Mouse (Mus musculus): ENCODE measurements around the gene Ttn. TPM values are rescaled to one million over a fixed set of nuclear protein-coding genes. Genes with fewer than 3 reads are reported as not detected.

Gene Ttn
- total and polyA plus RNA-seq, 3 experiments: under 0.01 to 0.03 TPM; not detected in 1

GRCm38 (mm10) chr2:76983601-76984000 lies 1.3 kb upstream of the Ttn start:
- no peak overlapping the region for H3K27ac ChIP-seq (ENCODE audit: control insufficient read depth, low read depth, low read length)
- H3K9ac ChIP-seq (ENCODE audit: control insufficient read depth, low read depth, low read length, poor library complexity, severe bottlenecking): no peak overlapping the region
- no peak for DNase-seq (ENCODE audit: low read depth, low spot score)
- H3K36me3 ChIP-seq (ENCODE audit: control insufficient read depth in 1 of 2, insufficient read depth in 2 of 2, low read length in 2 of 2): no peaks in the 10 kb centered on the region
- no peaks in the 10 kb centered on the region for H3K9me3 ChIP-seq (replicated peaks; ENCODE audit: insufficient read depth, low read length)
- H3K27me3 ChIP-seq (ENCODE audit: control insufficient read depth in 1 of 2, insufficient read depth in 2 of 2, low read length in 2 of 2): no peaks in the 10 kb centered on the region
- TF ChIP-seq TCF12 (IDR thresholded peaks at IDR 0.05; ENCODE audit: low read depth, low read length) (no peak), ZMIZ1 (IDR thresholded peaks at IDR 0.05; ENCODE audit: low read depth, low read length) (no peak), MYC (IDR thresholded peaks at IDR 0.05; ENCODE audit: low read depth, low read length) (no peak), MAZ (IDR thresholded peaks at IDR 0.05; ENCODE audit: low read depth, low read length) (no peak)
- H3K79me2 ChIP-seq (ENCODE audit: control insufficient read depth, insufficient read depth, low read length, poor library complexity): no peaks in the 10 kb centered on the region
- no peak overlapping the region for H3K4me3 ChIP-seq (ENCODE audit: control insufficient read depth in 1 of 2, insufficient read depth in 1 of 2, low read depth in 2 of 2, low read length in 2 of 2)
- no peaks in the 10 kb centered on the region for H3K4me1 ChIP-seq (ENCODE audit: control insufficient read depth in 1 of 2, insufficient read depth in 2 of 2, low read length in 2 of 2)

- Histone ChIP-seq H3K4me1 (ENCODE audit: control insufficient read depth in 1 of 2, insufficient read depth in 2 of 2, low read length in 2 of 2) (no peaks in the 10 kb centered on the region), H3K27ac (ENCODE audit: control insufficient read depth, low read depth, low read length) (no peak overlapping the region), H3K4me3 (ENCODE audit: control insufficient read depth in 1 of 2, insufficient read depth in 1 of 2, low read depth in 2 of 2, low read length in 2 of 2) (no peak overlapping the region), H3K79me2 (ENCODE audit: control insufficient read depth, insufficient read depth, low read length, poor library complexity) (no peaks in the 10 kb centered on the region), H3K36me3 (ENCODE audit: control insufficient read depth in 1 of 2, insufficient read depth in 2 of 2, low read length in 2 of 2) (no peaks in the 10 kb centered on the region), H3K27me3 (ENCODE audit: control insufficient read depth in 1 of 2, insufficient read depth in 2 of 2, low read length in 2 of 2) (no peaks in the 10 kb centered on the region), H3K9me3 (replicated peaks; ENCODE audit: insufficient read depth, low read length) (no peaks in the 10 kb centered on the region), H3K9ac (ENCODE audit: control insufficient read depth, low read depth, low read length, poor library complexity, severe bottlenecking) (no peak overlapping the region)
- no peak for DNase-seq (ENCODE audit: low read depth, low spot score)
- TF ChIP-seq ETS1 (IDR thresholded peaks at IDR 0.05; ENCODE audit: low read depth, low read length) (no peak), NELFE (IDR thresholded peaks at IDR 0.05; ENCODE audit: low read depth, low read length) (no peak), TCF12 (IDR thresholded peaks at IDR 0.05; ENCODE audit: low read depth, low read length) (no peak), SMC3 (IDR thresholded peaks at IDR 0.05; ENCODE audit: low read depth, low read length) (no peak), JUND (IDR thresholded peaks at IDR 0.05; ENCODE audit: low read depth, low read length) (no peak), UBTF (IDR thresholded peaks at IDR 0.05; ENCODE audit: borderline replicate concordance, insufficient read depth, low read depth, low read length) (no peak), E2F4 (IDR thresholded peaks at IDR 0.05; ENCODE audit: borderline replicate concordance, low read depth, low read length) (no peak), ZC3H11A (IDR thresholded peaks at IDR 0.05; ENCODE audit: low read depth, low read length) (no peak), MYB (IDR thresholded peaks at IDR 0.05; ENCODE audit: low read depth, low read length) (no peak), MAZ (IDR thresholded peaks at IDR 0.05; ENCODE audit: low read depth, low read length) (no peak), HCFC1 (IDR thresholded peaks at IDR 0.05; ENCODE audit: low read depth, low read length) (no peak)
Observed at GRCm38 (mm10) chr2:76981717-76982116, 630 bp downstream of the Ttn start.

- H3K4me1 ChIP-seq (ENCODE audit: control insufficient read depth in 1 of 2, insufficient read depth in 2 of 2, low read length in 2 of 2): no peaks in the 10 kb centered on the region
- TF ChIP-seq MAZ (IDR thresholded peaks at IDR 0.05; ENCODE audit: low read depth, low read length) (peak; percentile 37; the same call in 1 of the 2 replicates), SIN3A (IDR thresholded peaks at IDR 0.05; ENCODE audit: low read length) (no peak), GABPA (IDR thresholded peaks at IDR 0.05; ENCODE audit: low read depth, low read length) (no peak), MYB (IDR thresholded peaks at IDR 0.05; ENCODE audit: low read depth, low read length) (no peak), CTCF (IDR thresholded peaks at IDR 0.05 in 2 of 3, conservative IDR thresholded peaks at IDR 0.05 in 1 of 3; ENCODE audit: control insufficient read depth in 1 of 3, insufficient read depth in 1 of 3, low read depth in 2 of 3, low read length in 3 of 3, poor library complexity in 1 of 3, severe bottlenecking in 1 of 3) (peak; percentile 56 to 74 (median 59)), SMC3 (IDR thresholded peaks at IDR 0.05; ENCODE audit: low read depth, low read length) (peak; percentile 36), RAD21 (IDR thresholded peaks at IDR 0.05; ENCODE audit: low read depth, low read length) (peak; percentile 15), MAFK (IDR thresholded peaks at IDR 0.05; ENCODE audit: borderline replicate concordance, low read depth, low read length) (no peak), CHD2 (IDR thresholded peaks at IDR 0.05; ENCODE audit: low read length) (no peak), HCFC1 (IDR thresholded peaks at IDR 0.05; ENCODE audit: low read depth, low read length) (no peak)
- H3K4me3 ChIP-seq (ENCODE audit: control insufficient read depth in 1 of 2, insufficient read depth in 1 of 2, low read depth in 2 of 2, low read length in 2 of 2): no peak overlapping the region
- no peaks in the 10 kb centered on the region for H3K79me2 ChIP-seq (ENCODE audit: control insufficient read depth, insufficient read depth, low read length, poor library complexity)
- DNase-seq (ENCODE audit: low read depth, low spot score): peak; percentile 41
- H3K36me3 ChIP-seq (ENCODE audit: control insufficient read depth in 1 of 2, insufficient read depth in 2 of 2, low read length in 2 of 2): no peaks in the 10 kb centered on the region
- H3K27me3 ChIP-seq (ENCODE audit: control insufficient read depth in 1 of 2, insufficient read depth in 2 of 2, low read length in 2 of 2): no peaks in the 10 kb centered on the region
- H3K9me3 ChIP-seq (replicated peaks; ENCODE audit: insufficient read depth, low read length): no peaks in the 10 kb centered on the region
- H3K27ac ChIP-seq (ENCODE audit: control insufficient read depth, low read depth, low read length): no peak overlapping the region
- H3K9ac ChIP-seq (ENCODE audit: control insufficient read depth, low read depth, low read length, poor library complexity, severe bottlenecking): no peak overlapping the region
Observed at GRCm38 (mm10) chr2:76980146-76980545, 2.2 kb downstream of the Ttn start.

Measured in MEL (cell line).